ENCODE assay signal across 8 mouse cellular contexts in the genomic region with DNA sequence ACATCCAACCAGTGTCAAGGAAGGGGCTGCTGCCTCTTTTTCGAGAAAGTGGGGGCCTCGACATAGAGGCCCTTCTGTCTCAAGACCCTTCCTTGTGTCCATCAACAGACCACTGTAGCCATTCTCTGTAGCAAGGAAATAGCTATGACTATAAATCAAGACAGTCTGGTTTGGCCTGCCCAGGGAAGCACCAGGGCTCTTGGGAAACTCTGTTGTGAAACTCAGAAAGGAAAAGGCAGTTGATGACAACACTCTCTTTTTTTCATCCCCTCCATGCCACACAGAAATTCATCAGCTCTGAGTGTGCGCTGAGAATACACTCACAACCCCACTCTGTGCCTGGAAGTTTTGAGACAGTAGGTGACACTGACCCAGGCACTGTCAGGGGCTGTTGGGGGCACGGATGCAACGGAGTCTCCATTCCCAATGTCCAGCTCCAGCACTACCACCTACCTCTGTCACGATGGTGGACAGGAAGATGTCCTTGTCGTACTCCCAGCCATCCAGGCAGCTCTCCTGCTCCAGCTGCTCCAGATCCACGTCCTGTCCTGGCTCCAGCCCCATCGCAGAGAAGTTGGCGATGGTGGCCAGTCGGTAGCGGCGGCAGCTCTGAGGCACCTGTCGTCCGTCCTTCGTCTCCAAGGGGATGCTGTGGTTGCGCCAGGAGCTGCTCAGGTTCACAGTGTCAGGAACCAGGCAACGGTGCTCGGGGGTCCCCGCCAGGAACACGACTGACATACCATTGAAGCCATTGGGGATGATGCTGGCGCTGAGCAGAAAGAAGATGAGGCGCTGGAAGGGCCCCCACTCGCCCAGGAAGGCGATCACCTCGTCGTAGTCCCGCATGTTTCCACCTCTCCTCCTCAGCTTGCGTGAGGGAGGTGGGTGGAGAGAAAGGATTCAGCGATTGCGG. TPM values are rescaled to one million over a fixed set of nuclear protein-coding genes. Genes with fewer than 3 reads are reported as not detected.
A peak's percentile ranks its signal among the peaks of the same experiment; 100 is the strongest.
DNase-seq lines count a peak whose midpoint lies in the region; ATAC-seq lines count a peak whose summit lies in the region.

No protein-coding gene starts in this region.

- H3K36me3 ChIP-seq in lung, embryonic 16.5 days (ENCODE audit: control insufficient read depth, insufficient read depth, low read length), result no peaks in the 10 kb centered on the region
- H3K36me3 ChIP-seq in hindbrain, embryonic 11.5 days (ENCODE audit: control insufficient read depth, insufficient read depth, low read length), result no peaks in the 10 kb centered on the region
- no peaks in the 10 kb centered on the region for H3K36me3 ChIP-seq in megakaryocyte, embryonic 14.5 days (replicated peaks; ENCODE audit: low read length)

- H3K9ac ChIP-seq in lung, embryonic 16.5 days (ENCODE audit: low read length), result peak overlapping the region; percentile 71
- H3K9ac ChIP-seq in hindbrain, embryonic 11.5 days (ENCODE audit: low read depth, low read length), result peak overlapping the region; percentile 74

- H3K27ac ChIP-seq in lung, embryonic 16.5 days (ENCODE audit: low read length), result no peak overlapping the region
- H3K27ac ChIP-seq in hindbrain, embryonic 11.5 days (ENCODE audit: low read depth, low read length), result no peak overlapping the region

- H3K9me3 ChIP-seq in lung, embryonic 16.5 days (ENCODE audit: control insufficient read depth, low read length), result no peaks in the 10 kb centered on the region
- H3K9me3 ChIP-seq in hindbrain, embryonic 11.5 days (ENCODE audit: control insufficient read depth, low read length), result no peaks in the 10 kb centered on the region
- H3K9me3 ChIP-seq in megakaryocyte, embryonic 14.5 days, result no peaks in the 10 kb centered on the region

- no peak for DNase-seq in lung, postnatal 25 days (ENCODE audit: low spot score)
- peak; percentile 74 for DNase-seq in cerebellum, adult 9-11 months
- no peak for DNase-seq in hindbrain, embryonic 11.5 days (ENCODE audit: low spot score)
- no peak for DNase-seq in B cell, adult 2 months
- no peak for DNase-seq in retina, embryonic 14.5 days (ENCODE audit: low spot score)
- DNase-seq in thymus, postnatal 4 days, result no peak

- peak overlapping the region; percentile 58 for H3K4me3 ChIP-seq in lung, embryonic 16.5 days (ENCODE audit: low read length)
- peak overlapping the region; percentile 49 for H3K4me3 ChIP-seq in hindbrain, embryonic 11.5 days (ENCODE audit: low read depth, low read length)
- peak overlapping the region; percentile 90 for H3K4me3 ChIP-seq in megakaryocyte, embryonic 14.5 days (replicated peaks)

- peak overlapping the region; percentile 97 for H3K4me2 ChIP-seq in lung, embryonic 16.5 days (ENCODE audit: low read depth, low read length)
- peak overlapping the region; percentile 93 for H3K4me2 ChIP-seq in hindbrain, embryonic 11.5 days (replicated peaks; ENCODE audit: low read depth, low read length)

- peaks cover 12% of the 10 kb centered on the region for H3K27me3 ChIP-seq in lung, embryonic 16.5 days (ENCODE audit: control insufficient read depth, insufficient read depth, low read depth, low read length)
- H3K27me3 ChIP-seq in hindbrain, embryonic 11.5 days (ENCODE audit: control insufficient read depth, insufficient read depth, low read length), result peaks cover 17% of the 10 kb centered on the region
- H3K27me3 ChIP-seq in megakaryocyte, embryonic 14.5 days (replicated peaks), result peaks cover 66% of the 10 kb centered on the region

- peak; percentile 8; the same call in 1 of the 2 replicates for ATAC-seq in lung, embryonic 16.5 days (ENCODE audit: low read depth)
- ATAC-seq in hindbrain, embryonic 11.5 days (ENCODE audit: low FRiP score), result 0 out of 2 replicates have a peak, but pooled peaks have one; percentile 14

- peaks cover 13% of the 10 kb centered on the region for H3K4me1 ChIP-seq in lung, embryonic 16.5 days (replicated peaks; ENCODE audit: control insufficient read depth, insufficient read depth, low read length)
- peaks cover 2% of the 10 kb centered on the region; the same call in 1 of the 2 replicates for H3K4me1 ChIP-seq in hindbrain, embryonic 11.5 days (replicated peaks; ENCODE audit: control insufficient read depth, insufficient read depth, low read length)
- peaks cover 28% of the 10 kb centered on the region for H3K4me1 ChIP-seq in megakaryocyte, embryonic 14.5 days

- 17% methylated on average over 31 of the region's 31 CpGs for WGBS in lung, embryonic 16.5 days
- WGBS in hindbrain, embryonic 11.5 days, result 17% methylated on average over 31 of the region's 31 CpGs

RNA-seq across cellular contexts. Expression of a gene that starts 0.5 kb away (rescaled TPM):
- 0.63 and 0.69 TPM in 2 replicates for polyA plus RNA-seq in lung, embryonic 16.5 days (2015; fragmentation: Nextera tagmentation; extraction: Ambion mirVana)
- 1.2 and 1.6 TPM in 2 replicates for polyA plus RNA-seq in hindbrain, embryonic 11.5 days (2014; fragmentation: Nextera tagmentation; extraction: Ambion mirVana)
- 0.04 and 5.0 TPM in 2 replicates for polyA plus RNA-seq in megakaryocyte, embryonic 14.5 days (2012; ENCODE audit: insufficient read depth, low replicate concordance)

RNA-seq across cellular contexts. Expression of a gene that starts 41.4 kb away (rescaled TPM):
- 12.6 and 15.6 TPM in 2 replicates for polyA plus RNA-seq in lung, embryonic 16.5 days (2015; fragmentation: Nextera tagmentation; extraction: Ambion mirVana)
- 46.4 and 49.3 TPM in 2 replicates for polyA plus RNA-seq in hindbrain, embryonic 11.5 days (2014; fragmentation: Nextera tagmentation; extraction: Ambion mirVana)
- 14.3 TPM in 1 of 2 replicates, not detected in the other for polyA plus RNA-seq in megakaryocyte, embryonic 14.5 days (2012; ENCODE audit: insufficient read depth, low replicate concordance)

RNA-seq across cellular contexts. Expression of a gene that starts 47.3 kb away (rescaled TPM):
- 3.6 and 5.0 TPM in 2 replicates for polyA plus RNA-seq in lung, embryonic 16.5 days (2015; fragmentation: Nextera tagmentation; extraction: Ambion mirVana)
- 2.4 and 2.6 TPM in 2 replicates for polyA plus RNA-seq in hindbrain, embryonic 11.5 days (2014; fragmentation: Nextera tagmentation; extraction: Ambion mirVana)
- polyA plus RNA-seq in megakaryocyte, embryonic 14.5 days (2012; ENCODE audit: insufficient read depth, low replicate concordance), result 0.29 TPM in 1 of 2 replicates, not detected in the other
